Mouse (Mus musculus) cerebellum, adult 18-20 months (tissue): ENCODE results near the gene Macrod1.

Experiments
- DNase-seq, 2 experiments: peaks; one replicate each; pipeline ENCODE4 v3.0.0; 2021

Macrod1 gene

GRCm38 (mm10) chr19:7240782-7241690, 184.4 kb downstream of the Macrod1 start, which contains the start of gene Naa40:
TSS of gene Naa40 (minus strand) at chr19:7241183.
- DNase-seq, result peak; percentile 92 to 96

GRCm38 (mm10) chr19:7246021-7246420, 189.4 kb downstream of the Macrod1 start:
- DNase-seq, result no peak
